Mouse (Mus musculus) kidney, adult 2 months (tissue): Measurements from ENCODE around the gene Ifitm1.

Experiments
- CTCF ChIP-seq: fragments of 200-500 bp; conservative IDR thresholded peaks from 2 replicates; pipeline ENCODE4 v1.5.1; 2011; ENCODE audit warnings: low read depth, mild to moderate bottlenecking, control low read depth, low read length, moderate library complexity, mixed read lengths; ENCODE audit not compliant: insufficient read depth, insufficient read length
- POLR2A ChIP-seq: fragments of 200-500 bp; IDR thresholded peaks from one replicate; pipeline ENCODE4 v1.6.1; 2011; ENCODE audit warnings: low read depth, low read length, control low read depth

DNA sequence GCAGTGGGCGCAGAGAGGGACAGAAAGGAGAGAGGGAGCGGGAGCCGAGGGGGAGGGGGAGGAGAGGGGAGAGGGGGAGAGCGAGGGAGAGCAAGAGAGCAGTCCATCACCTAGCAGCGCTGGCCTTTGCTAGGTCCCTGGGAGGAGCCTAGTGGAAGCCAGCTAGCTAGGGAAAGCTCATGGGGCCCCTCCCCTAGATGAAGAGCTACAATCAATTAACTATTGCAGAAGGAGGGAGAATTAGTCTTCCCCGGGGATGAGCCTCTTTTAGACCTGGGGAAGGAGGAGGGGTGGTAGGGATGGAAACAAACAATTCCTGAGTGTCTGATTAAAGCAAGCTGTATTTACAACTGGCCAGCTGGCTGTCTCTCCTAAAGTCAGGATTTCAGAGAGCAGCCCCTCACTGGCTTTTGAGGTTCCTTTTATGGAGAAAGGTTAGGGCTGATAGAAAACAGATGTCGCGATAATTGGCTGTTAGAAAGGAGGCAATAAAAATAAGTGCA lies 27.3 kb upstream of the Ifitm1 start:
- TF ChIP-seq CTCF (no peak), POLR2A (no peak)
